Mouse (Mus musculus): ENCODE results near the gene Sdha. TPM values are rescaled to one million over a fixed set of nuclear protein-coding genes. Genes with fewer than 3 reads are reported as not detected.
A peak's percentile ranks its signal among the peaks of the same experiment; 100 is the strongest.

The Sdha gene
- polyA plus RNA-seq, 1 experiment from 2014 or later, result 263 TPM

- no peak overlapping the region for H3K4me3 ChIP-seq
- H3K27me3 ChIP-seq (ENCODE audit: low read depth, poor library complexity, severe bottlenecking), result no peaks in the 10 kb centered on the region
- no peaks in the 10 kb centered on the region for H3K9me3 ChIP-seq (replicated peaks)
- no peak overlapping the region for H3K27ac ChIP-seq
- H3K4me1 ChIP-seq, result no peaks in the 10 kb centered on the region
- DNase-seq (ENCODE audit: low spot score), result no peak
- H3K36me3 ChIP-seq, result peaks cover 78% of the 10 kb centered on the region
- 57% methylated on average over 3 of the region's 3 CpGs for WGBS
Measured at GRCm38 (mm10) chr13:74341036-74341435, 9.0 kb downstream of the Sdha start.

- no peak for DNase-seq (ENCODE audit: low spot score)
- no peak overlapping the region for H3K27ac ChIP-seq
- H3K9me3 ChIP-seq (replicated peaks), result no peaks in the 10 kb centered on the region
- no peaks in the 10 kb centered on the region for H3K27me3 ChIP-seq (ENCODE audit: low read depth, poor library complexity, severe bottlenecking)
- H3K4me1 ChIP-seq, result no peaks in the 10 kb centered on the region
- no peak overlapping the region for H3K4me3 ChIP-seq
- H3K36me3 ChIP-seq, result peaks cover 86% of the 10 kb centered on the region
Measured at GRCm38 (mm10) chr13:74329321-74329720, 20.8 kb downstream of the Sdha start.

- peaks cover 16% of the 10 kb centered on the region for H3K4me1 ChIP-seq
- DNase-seq (ENCODE audit: low spot score), result peak; percentile 93
- H3K4me3 ChIP-seq, result peak within 1 kb of the TSS; percentile 85
- peak within 1 kb of the TSS; percentile 85 for H3K27ac ChIP-seq
- no peaks in the 10 kb centered on the region for H3K27me3 ChIP-seq (ENCODE audit: low read depth, poor library complexity, severe bottlenecking)
- WGBS, result 1% methylated on average over 36 of the region's 36 CpGs
- H3K9me3 ChIP-seq (replicated peaks), result no peaks in the 10 kb centered on the region
- H3K36me3 ChIP-seq, result peaks cover 46% of the 10 kb centered on the region
Measured at GRCm38 (mm10) chr13:74317170-74317849, 32.8 kb downstream of the Sdha start, which contains the start of gene Pdcd6. Pdcd6 (minus strand) TSS chr13:74317580.

- Histone ChIP-seq H3K27ac (peak overlapping the region; percentile 85), H3K27me3 (ENCODE audit: low read depth, poor library complexity, severe bottlenecking) (no peaks in the 10 kb centered on the region), H3K9me3 (replicated peaks) (no peaks in the 10 kb centered on the region), H3K4me1 (peaks cover 16% of the 10 kb centered on the region), H3K4me3 (peak overlapping the region; percentile 85), H3K36me3 (peaks cover 41% of the 10 kb centered on the region)
- 4% methylated on average over 15 of the region's 15 CpGs for WGBS
- no peak for DNase-seq (ENCODE audit: low spot score)
Measured at GRCm38 (mm10) chr13:74316789-74317169, 33.3 kb downstream of the Sdha start.

- Histone ChIP-seq H3K27me3 (ENCODE audit: low read depth, poor library complexity, severe bottlenecking) (no peaks in the 10 kb centered on the region), H3K4me3 (peak overlapping the region; percentile 85), H3K4me1 (peaks cover 16% of the 10 kb centered on the region), H3K36me3 (peaks cover 40% of the 10 kb centered on the region), H3K9me3 (replicated peaks) (no peaks in the 10 kb centered on the region), H3K27ac (peak overlapping the region; percentile 85)
- DNase-seq (ENCODE audit: low spot score), result no peak
- 26% methylated on average over 4 of the region's 4 CpGs for WGBS
Measured at GRCm38 (mm10) chr13:74316386-74316785, 33.7 kb downstream of the Sdha start.

GRCm38 (mm10) chr13:74314616-74315015 is 35.5 kb downstream of the Sdha start:
- H3K4me1 ChIP-seq, result peaks cover 16% of the 10 kb centered on the region
- H3K27me3 ChIP-seq (ENCODE audit: low read depth, poor library complexity, severe bottlenecking), result no peaks in the 10 kb centered on the region
- DNase-seq (ENCODE audit: low spot score), result no peak
- no peaks in the 10 kb centered on the region for H3K9me3 ChIP-seq (replicated peaks)
- WGBS, result 96% methylated on average over 3 of the region's 3 CpGs
- H3K36me3 ChIP-seq, result peaks cover 40% of the 10 kb centered on the region
- H3K4me3 ChIP-seq, result no peak overlapping the region
- H3K27ac ChIP-seq, result no peak overlapping the region

- no peak for DNase-seq (ENCODE audit: low spot score)
- Histone ChIP-seq H3K36me3 (peaks cover 91% of the 10 kb centered on the region), H3K9me3 (replicated peaks) (no peaks in the 10 kb centered on the region), H3K4me3 (no peak overlapping the region), H3K4me1 (no peaks in the 10 kb centered on the region), H3K27ac (no peak overlapping the region), H3K27me3 (ENCODE audit: low read depth, poor library complexity, severe bottlenecking) (no peaks in the 10 kb centered on the region)
- WGBS, result 90% methylated on average over 1 of the region's 1 CpGs
Measured at GRCm38 (mm10) chr13:74305780-74306179, 44.3 kb downstream of the Sdha start.

GRCm38 (mm10) chr13:74305380-74305779 is 44.7 kb downstream of the Sdha start:
- no peaks in the 10 kb centered on the region for H3K27me3 ChIP-seq (ENCODE audit: low read depth, poor library complexity, severe bottlenecking)

GRCm38 (mm10) chr13:74302050-74303037 is 47.7 kb downstream of the Sdha start:
- DNase-seq (ENCODE audit: low spot score), result no peak
- no peaks in the 10 kb centered on the region for H3K9me3 ChIP-seq (replicated peaks)
- H3K4me3 ChIP-seq, result no peak overlapping the region
- H3K4me1 ChIP-seq, result no peaks in the 10 kb centered on the region
- no peak overlapping the region for H3K27ac ChIP-seq
- no peaks in the 10 kb centered on the region for H3K27me3 ChIP-seq (ENCODE audit: low read depth, poor library complexity, severe bottlenecking)
- WGBS, result 82% methylated on average over 10 of the region's 10 CpGs
- H3K36me3 ChIP-seq, result peaks cover 57% of the 10 kb centered on the region

More at GRCm38 (mm10) chr13:74305380-74305779, 44.7 kb downstream of the Sdha start:
- WGBS, result 92% methylated on average over 6 of the region's 6 CpGs
- Histone ChIP-seq H3K4me1 (no peaks in the 10 kb centered on the region), H3K27ac (no peak overlapping the region), H3K4me3 (no peak overlapping the region), H3K36me3 (peaks cover 87% of the 10 kb centered on the region), H3K9me3 (replicated peaks) (no peaks in the 10 kb centered on the region)
- DNase-seq (ENCODE audit: low spot score), result no peak

GRCm38 (mm10) chr13:74301607-74301984 is 48.5 kb downstream of the Sdha start:
- no peaks in the 10 kb centered on the region for H3K4me1 ChIP-seq
- no peak overlapping the region for H3K4me3 ChIP-seq
- DNase-seq (ENCODE audit: low spot score), result no peak
- H3K27me3 ChIP-seq (ENCODE audit: low read depth, poor library complexity, severe bottlenecking), result no peaks in the 10 kb centered on the region
- WGBS, result 85% methylated on average over 6 of the region's 6 CpGs
- H3K9me3 ChIP-seq (replicated peaks), result no peaks in the 10 kb centered on the region
- peaks cover 50% of the 10 kb centered on the region for H3K36me3 ChIP-seq
- no peak overlapping the region for H3K27ac ChIP-seq

- WGBS, result 46% methylated on average over 4 of the region's 4 CpGs
- Histone ChIP-seq H3K36me3 (peaks cover 44% of the 10 kb centered on the region), H3K4me3 (no peak overlapping the region), H3K27ac (no peak overlapping the region), H3K4me1 (no peaks in the 10 kb centered on the region), H3K9me3 (replicated peaks) (no peaks in the 10 kb centered on the region), H3K27me3 (ENCODE audit: low read depth, poor library complexity, severe bottlenecking) (no peaks in the 10 kb centered on the region)
- peak; percentile 79 for DNase-seq (ENCODE audit: low spot score)
Measured at GRCm38 (mm10) chr13:74300925-74301606, 49.0 kb downstream of the Sdha start.

- H3K4me1 ChIP-seq, result peaks cover 9% of the 10 kb centered on the region; the same call in 1 of the 2 replicates
- no peak overlapping the region for H3K4me3 ChIP-seq
- DNase-seq (ENCODE audit: low spot score), result no peak
- 85% methylated on average over 7 of the region's 7 CpGs for WGBS
- H3K36me3 ChIP-seq, result no peaks in the 10 kb centered on the region
- peaks cover 22% of the 10 kb centered on the region for H3K27me3 ChIP-seq (ENCODE audit: low read depth, poor library complexity, severe bottlenecking)
- H3K27ac ChIP-seq, result no peak overlapping the region
- H3K9me3 ChIP-seq (replicated peaks), result no peaks in the 10 kb centered on the region
Measured at GRCm38 (mm10) chr13:74296376-74296775, 53.7 kb downstream of the Sdha start.
